Mouse (Mus musculus) activated CD4-positive, CD25-positive, alpha-beta regulatory T cell, adult 4 months (primary cell): Measurements from ENCODE around the gene Rhoj. TPM values are rescaled to one million over a fixed set of nuclear protein-coding genes. Genes with fewer than 3 reads are reported as not detected.

Source experiments
- ATAC-seq: one replicate; pipeline ENCODE4 v1.8.0; 2017
- polyA plus RNA-seq, 2 experiments: library from polyadenylated mRNA; unstranded; fragments of 100-300 nt; shearing (Covaris generic); gene quantifications; one replicate each; pipeline ENCODE4 v1.2.1; 2017

Rhoj gene
- polyA plus RNA-seq, 2 experiments from 2014 or later, result not detected

DNA sequence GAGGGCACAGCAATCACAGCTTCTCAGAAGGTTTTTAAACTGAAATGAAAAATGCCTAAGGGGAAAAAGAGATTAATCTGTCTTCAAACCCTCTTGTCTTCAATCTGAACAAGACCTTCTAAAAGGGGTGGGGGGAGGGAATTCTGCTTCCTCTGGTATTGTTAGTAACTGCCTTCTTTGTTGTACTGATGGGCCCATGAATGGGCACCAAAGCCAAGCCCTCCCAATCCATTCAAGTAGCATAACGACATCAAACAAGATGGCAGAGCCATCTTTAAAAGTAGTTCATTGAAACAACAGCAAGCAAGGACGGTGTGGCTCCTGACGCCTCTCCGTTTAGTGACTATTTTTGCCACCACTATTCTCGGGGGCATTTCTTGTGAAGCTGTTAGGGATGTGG lies 42.6 kb downstream of the Rhoj start:
- no peak for ATAC-seq

DNA sequence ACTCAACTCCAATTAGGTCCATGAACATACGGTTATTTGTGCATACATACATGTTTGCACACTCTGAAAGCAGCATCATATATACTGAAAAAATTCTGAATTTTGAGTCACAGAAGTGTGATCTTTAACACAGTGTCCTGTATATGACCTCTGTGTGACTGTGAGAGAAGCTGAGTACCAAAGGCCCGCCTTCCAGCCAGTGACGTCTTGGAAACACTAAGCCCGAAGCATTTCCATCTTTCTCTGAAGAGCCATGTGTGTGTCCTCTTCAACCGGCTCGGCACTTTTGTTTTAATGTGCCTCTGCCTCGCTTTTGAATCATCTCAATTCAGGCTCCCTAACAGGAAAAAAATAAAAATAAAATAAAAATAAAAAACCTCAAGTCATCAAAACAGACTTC lies 43.7 kb downstream of the Rhoj start:
- no peak for ATAC-seq

DNA sequence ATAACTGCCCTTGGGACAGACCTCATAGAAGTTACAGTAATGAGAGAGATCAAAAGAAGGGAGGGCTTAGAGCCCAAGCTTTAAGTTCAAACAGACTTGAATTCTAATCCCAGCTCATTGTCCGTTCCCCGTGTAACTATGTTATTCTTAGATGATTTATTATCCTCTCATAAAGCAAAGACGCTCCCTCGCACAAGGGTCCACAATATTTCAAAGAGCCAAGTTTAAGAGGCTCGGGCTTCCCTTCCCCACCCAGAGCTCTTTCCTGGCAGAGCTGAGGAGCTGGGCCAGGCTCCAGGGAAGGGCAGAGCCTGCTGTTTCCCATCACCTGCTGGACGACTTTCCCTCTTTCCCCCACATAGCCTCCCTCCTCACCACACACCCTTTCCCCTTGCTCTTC lies 44.3 kb downstream of the Rhoj start:
- ATAC-seq, result no peak

DNA sequence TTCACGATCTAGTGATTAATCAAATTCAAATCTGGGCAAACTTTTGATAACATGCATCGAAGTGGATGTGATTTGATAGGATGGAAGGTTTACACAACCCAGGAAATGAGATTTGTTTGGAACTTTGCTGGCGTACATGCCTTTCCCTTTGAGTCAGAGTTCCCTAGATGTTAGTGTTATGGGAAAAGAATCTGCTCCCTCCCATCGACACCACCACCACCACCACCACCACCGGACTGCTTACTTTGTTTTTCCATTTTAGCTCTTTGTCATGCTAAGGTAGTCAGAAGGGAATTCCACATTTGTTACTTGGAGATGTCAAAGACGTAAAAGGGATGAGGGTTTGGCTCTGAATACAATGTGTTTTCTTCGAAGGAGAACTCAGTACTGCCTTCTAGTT lies 46.2 kb downstream of the Rhoj start:
- ATAC-seq, result no peak

DNA sequence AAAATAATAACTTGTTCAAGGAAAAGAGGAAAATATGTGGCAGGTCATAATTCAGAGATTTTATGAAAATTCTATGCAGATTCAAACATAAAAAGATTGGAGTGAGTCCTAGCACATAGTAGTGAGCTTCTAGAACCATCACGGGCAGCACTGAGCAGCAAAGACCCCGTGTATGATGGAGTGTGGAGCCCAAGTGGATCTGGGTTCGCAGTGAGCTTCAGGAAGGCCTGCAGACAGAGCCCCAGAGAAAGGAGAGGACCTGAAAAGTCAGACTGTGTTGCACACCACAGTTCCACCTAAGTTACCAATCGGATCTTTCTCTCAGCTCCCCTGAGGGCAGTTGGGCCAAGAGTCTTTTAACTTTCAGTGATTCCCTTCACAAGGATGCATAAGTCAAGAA lies 49.7 kb downstream of the Rhoj start:
- no peak for ATAC-seq

DNA sequence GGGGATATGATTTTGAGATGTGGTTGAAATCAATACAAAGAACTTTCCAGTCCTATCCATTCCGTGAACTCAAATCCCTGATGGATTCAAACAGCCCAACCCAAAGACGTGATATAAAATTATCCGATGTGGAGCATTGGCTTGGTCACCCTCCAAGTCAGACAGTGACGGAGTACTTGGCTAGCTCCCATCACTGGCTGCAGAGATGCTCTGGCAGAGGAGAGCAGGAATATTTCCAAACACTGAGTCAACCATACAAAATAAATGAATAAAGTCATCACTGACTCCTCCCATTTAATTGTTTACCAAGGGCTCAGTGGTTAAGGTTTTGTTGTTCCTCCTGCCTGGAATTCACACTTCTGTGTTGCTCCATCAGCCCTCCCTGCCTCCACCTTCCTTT lies 50.6 kb downstream of the Rhoj start:
- no peak for ATAC-seq

DNA sequence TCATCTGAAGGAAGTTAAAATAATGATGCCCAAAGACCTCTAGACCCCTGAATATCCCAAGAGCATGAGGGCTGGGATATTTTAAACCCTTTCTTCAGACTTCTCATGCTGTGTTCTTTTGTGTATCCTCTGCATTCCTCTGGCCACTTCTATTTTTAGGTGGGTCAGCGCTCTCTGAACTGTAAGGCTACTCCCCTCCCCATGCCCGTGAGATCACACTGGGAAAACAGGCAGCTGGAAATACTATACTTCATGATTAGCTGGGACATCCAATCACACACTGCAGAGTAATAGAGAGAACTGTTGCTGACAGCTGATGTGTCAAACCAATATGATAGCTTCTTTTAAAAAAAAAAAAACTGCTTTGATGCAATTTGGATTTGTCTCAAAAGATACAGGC lies 51.4 kb downstream of the Rhoj start:
- ATAC-seq, result no peak

DNA sequence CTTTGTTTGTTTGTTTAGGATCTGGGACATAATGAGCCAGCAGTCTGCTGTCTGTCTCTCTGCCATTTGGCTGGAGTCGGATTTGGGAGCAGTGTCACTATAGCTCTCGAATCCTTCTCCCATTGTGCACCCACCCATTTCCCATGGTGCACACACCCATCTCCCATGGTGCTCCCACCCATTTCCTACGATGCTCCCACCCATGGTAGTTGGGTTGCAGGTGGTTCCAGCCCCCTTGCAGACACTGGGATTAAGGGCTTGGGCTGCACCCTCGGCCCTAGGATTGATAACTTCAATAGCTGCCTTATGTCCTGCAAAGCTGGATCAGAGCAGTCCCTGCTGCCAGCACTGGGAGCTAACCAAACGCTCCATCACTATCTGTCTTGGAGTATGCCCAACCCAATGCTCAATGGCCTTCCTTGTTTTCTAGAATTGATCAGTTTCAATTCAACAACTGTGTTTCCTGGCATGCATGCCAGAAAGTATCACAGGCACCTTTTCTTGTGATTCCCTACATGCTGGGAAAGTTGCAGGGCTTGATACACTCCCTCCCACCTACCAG lies 51.9 kb downstream of the Rhoj start:
- ATAC-seq, result no peak

DNA sequence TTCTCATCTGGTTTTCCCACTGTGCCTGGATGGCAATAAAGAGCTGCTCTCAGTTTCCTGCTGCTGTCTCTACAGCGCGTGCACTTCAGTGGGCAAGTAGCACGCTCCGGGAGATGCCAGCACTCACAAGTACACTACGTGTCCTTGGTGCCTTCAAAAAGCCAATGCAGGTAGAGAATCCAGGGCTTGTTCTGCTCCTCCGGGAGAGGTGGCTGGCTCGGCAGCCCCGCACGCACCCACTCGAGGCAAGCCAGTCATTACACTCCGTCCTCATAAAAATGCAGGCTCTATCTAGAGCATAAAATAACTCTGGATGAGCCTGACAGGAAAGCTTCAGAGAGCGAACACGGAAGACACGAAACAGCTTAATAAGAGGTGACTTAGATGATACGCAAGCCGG lies 54.3 kb downstream of the Rhoj start:
- no peak for ATAC-seq

DNA sequence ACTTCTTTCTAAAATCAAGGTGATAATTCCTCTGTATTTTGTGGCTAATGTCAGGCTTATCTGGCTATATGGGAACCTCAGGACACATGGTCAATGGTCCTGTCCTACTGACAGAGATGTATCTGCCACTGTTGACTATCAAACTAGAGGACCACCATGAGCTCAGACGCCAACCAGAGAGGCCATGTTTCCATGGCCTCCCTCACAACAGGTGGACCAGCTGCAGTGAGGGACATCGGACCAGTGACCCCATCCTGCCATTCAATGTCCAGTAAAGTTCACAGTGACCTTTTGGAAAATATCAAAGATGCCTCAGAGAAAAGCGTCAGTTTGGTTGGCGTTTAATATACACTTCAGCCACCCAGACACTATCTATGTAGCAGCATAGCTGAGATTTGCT lies 56.3 kb downstream of the Rhoj start:
- ATAC-seq, result no peak

DNA sequence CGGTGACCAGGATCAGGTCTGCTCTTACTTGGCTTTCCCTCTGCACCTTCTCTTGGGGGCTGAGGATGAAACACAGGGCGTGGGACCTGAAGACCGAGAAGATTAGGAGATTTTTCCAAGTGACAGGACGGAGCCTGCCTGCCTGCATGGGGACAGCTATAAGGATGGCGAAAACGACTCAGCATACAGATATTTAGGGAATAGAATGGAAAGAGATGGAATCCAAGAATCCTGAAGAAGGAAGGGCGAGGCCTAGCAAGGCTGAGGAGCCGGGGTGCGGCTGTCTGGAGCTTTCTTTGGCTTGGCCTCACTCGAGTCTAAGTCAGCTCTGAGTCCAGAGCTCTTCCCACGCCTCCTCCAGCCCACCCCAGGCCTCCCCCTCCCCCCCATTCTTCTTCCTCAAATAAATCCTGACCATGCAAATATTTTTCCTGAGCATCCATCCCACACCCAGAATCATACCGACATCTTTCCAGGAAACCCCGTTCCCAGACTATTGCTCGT lies 57.6 kb downstream of the Rhoj start:
- ATAC-seq, result no peak

DNA sequence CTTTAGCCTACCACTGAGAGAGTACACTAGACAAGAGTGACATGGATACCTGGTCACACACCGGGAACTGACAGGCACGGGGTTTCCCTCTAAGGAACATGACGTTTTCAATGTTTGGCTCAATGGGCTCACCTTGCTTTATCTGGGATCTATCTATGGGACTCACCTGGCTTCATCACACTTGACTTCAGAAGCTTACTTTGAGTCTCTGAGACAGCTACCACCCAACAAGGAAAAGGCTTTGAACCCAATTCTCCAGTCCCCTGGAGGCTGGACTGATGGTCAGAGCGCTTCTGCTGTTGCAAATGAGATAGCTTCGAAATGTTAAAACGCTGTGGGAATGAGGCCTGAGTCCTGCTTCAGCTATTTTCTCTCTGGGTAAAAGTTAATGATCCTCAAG lies 59.2 kb downstream of the Rhoj start:
- no peak for ATAC-seq

DNA sequence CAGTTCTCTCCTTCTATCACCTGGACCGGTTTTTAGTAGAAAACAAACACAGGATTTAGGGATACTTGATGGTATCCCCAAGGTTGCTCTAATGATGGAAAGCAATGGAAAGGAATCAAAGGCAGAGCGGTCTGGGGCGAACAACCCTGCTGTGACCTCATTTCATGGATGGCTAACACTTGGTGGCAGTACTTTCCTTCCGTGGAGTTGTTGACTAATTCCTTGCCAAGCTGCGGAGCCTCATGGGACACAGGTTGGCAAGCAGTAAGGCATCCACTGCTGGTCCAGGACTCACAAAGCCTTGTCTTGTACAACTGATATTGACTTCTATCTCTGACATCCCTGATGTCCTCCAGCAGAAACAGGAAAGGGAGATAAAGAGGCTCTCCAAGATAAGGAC lies 60.4 kb downstream of the Rhoj start:
- no peak for ATAC-seq

DNA sequence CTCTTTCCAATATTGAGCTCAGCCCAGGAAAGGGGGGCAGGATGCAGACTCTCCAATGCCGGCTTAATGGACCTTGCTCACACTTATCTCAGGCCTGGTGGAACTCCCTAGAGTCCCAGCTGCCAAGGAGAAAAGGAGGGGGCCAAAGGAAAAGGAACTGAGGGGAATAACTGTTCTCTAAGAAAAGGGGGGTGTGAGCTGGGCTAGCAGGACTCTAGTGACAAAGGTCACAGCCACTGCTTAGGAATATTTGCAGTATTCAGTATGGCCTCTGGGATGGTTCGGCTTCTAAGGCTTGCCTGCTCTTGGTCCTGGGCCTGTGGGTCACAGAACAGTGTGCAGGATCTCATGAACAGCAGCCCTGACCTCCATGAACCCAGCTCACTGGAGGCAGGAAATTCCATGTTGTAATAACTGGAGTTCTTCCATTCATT lies 61.3 kb downstream of the Rhoj start:
- ATAC-seq, result no peak

DNA sequence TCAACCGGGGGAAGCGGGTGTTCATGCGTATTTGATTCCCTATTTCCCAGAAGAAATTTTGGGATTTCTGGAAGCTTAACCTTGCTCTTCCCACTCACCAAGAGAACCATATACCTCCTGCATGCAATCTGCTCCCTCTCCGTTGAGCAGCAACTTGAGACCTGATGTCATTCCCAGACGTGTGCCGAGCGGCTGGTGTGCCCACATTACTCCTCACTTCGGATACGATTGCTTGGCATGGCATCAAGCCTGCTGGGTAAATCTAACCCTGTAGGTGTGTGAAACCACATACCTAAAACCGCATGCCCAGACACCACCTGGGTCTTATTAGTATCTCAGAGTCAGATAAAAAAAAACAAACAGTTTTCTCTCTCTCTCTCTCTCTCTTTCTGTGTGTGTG lies 66.3 kb downstream of the Rhoj start:
- no peak for ATAC-seq

DNA sequence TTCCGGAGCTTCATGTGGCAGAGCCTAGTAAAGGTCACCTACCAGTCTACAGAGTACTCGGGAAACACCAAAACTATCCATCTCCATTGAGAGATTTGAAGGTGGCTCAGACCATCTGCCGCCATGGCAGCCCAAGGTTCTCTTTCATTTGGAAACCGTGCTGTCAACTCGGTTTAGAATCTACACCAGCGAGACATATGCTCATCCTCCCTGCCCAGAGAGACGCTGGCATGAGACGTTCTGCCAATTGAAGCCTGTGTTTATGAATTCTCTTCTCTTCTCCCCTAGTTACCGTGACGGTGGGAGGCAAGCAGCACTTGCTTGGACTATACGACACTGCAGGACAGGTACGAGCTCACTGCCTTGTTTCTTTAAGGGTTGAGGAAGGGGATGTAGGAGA lies 66.9 kb downstream of the Rhoj start:
- ATAC-seq, result no peak

DNA sequence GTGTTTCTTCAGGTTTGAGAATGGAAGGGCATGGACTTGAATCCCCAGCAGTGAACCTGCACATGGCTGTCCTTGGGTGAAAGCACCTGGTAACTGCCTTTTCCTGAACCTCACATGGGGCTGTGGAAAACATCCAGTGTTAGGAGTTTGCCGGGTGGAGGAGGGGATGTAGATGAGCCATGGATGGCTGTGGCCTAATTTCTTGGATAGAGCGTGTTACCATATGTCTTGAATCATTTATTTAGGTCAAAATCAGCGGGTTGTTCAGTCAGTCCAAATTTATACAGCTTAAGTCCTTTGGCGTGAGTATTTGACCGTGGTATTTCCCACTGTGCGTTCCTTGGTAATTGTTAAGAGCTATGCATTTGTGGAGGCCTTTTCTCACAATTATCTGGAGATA lies 68.0 kb downstream of the Rhoj start:
- no peak for ATAC-seq

DNA sequence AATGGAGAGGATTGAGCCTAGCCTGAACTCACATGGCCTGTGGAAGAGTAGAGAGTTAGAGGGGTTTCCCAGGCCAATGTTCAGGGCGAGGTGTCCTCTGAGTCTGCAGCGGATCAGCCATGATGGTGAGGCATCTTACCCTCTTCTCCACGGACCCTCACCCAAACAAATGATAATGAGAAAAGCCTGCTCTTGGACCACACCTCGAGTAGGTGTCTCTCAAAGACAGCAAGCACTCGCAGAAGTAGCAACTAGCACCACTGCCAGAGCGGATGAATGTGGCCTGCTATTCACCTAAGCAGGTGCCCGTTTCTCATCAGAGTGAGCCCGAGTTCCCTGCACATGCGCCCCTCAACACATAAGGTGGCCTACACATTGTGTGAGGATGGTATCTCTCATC lies 78.6 kb downstream of the Rhoj start:
- no peak for ATAC-seq

DNA sequence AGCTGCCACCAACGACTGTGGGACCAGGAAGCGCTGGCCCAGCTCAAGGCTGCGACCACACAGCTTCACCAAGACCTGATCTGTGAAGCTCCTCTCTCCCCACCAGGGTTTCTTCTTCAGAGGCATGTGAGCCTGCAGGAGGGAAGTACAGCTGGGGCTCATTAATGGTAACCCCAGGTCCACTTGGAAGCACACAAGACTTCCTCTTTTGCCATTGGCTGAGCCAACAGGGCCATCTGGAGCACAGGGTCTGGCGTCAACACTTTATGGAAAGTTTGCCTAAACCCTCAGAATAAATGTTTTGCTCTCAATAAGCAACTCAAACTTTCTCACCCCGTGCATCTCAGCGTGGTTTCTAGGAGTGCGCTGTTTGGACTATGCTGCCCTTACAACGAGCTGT lies 79.0 kb downstream of the Rhoj start:
- no peak for ATAC-seq

DNA sequence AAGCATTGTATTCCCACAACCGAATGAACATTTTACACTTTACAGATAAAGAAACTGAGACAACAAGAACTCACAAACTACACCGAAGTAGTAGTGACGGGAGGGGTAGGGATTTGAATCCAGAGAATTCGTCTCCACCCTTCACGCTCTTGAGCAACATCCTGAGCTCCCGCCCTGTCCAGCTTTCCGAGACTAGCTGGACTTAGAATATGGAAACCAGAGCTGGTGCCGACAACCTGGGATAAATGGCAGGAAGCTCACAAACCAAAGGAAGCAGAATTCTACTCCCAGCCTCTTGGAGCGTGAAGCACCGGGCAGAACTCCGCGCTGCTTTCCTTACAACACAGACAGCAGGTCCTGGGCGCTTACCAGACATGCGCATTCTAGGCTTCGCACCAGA lies 79.7 kb downstream of the Rhoj start:
- ATAC-seq, result no peak

DNA sequence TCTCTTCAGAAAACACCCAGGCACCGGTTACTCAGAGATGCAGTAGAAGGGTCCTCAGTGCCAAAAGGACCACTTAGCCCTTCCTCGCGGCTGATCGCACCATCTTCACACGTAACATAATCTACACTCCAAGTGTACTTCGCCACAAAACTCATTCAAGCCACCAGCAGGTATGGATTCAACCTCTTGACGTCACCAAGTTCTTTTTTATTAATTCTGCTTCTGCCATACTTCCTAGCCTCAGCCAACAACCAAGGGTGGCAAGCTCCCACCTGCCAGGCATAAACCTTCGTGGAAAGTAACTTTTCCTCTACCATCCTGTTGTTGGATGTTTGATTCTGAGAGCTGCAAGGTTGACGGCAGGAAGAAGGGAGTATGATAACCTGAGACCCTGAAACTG lies 80.4 kb downstream of the Rhoj start:
- ATAC-seq, result no peak

DNA sequence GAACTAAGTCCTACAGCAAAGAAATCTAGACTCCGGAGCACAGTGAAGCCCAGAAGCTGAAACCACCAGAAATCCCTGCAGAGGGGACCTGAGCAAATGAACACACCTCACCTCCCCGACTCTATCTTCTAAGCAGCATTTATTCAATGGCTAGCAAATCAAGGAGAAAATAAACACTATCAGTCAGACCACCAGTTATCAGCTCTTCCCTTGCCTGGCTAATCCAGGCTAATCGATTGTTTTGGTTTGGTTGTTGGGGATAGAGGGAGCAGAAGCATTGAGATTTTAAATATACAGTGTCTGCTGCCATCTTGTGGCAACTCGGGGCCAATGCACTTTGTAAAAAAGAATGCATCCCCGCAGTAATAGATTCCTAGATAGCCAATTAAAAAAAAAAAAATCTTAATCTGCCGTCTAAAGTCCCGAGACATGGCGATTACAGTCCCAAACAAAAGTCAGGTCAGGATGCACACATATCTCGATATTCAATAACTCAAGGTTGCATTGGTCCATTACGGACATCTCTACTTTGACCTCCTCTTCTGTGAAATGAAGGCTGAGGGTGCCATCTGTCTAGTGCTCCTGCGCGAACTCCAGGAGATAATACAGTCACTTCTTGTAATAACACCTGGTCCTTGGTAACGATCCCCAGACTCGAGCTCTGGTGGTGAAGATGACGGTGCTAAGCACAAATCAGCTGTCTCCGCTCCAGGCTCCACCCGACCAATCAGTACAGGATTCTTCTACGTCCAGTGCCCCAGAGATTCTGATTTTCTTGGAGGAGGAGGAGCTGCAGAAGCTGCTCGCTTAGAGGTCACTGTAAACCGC lies 81.4 kb downstream of the Rhoj start:
- ATAC-seq, result peak; percentile 49

DNA sequence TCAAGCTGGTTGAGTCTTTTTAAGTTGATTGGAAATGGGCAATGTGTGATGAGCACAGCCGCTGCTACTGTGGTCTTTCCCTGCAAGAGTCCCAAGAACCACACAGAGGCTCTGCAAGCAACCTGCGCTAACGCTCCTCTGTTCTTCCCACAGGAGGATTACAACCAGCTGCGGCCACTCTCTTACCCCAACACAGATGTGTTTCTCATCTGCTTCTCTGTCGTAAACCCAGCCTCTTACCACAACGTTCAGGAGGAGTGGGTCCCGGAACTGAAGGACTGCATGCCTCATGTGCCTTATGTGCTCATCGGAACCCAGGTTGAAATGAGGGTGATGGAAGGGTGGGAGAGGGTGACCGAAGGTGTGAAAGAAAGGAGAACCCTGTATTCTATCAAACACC lies 83.4 kb downstream of the Rhoj start:
- no peak for ATAC-seq

DNA sequence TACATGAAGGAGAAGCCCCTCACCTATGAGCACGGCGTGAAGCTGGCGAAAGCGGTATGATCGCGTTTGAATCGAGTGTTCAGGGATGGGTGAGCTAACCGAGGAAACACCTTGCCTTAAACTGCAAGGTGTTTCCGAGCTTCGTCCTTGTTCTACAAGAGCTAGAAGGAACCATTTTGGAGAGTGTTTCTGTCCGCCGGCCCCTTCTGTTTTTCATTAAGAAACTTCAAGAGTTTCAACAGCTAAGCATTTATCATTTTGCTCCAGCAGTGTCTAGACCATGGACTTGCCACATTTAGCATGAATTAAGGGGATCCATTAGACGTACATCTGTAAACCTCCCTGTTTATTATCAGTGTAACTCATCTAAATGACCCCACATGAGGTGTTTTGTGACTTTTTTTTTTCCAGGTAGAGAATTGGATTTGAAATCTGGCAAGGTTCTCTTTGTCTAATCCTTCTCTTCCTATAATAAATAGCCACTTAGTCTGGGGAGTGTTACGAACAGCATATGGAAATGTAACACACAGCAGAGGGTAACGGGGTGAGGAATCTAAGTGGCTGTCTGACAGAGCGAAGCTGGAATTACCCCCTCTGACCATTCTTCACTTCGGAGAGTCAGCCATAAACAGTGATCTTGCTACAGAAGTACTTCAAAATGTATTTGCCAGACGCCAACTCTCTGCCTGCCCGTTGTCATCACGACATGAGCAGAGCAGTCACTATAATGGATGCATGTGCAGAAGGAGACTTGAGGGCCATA lies 86.1 kb downstream of the Rhoj start:
- ATAC-seq, result no peak
